Mouse (Mus musculus): ENCODE measurements around the gene Arr3. TPM values are rescaled to one million over a fixed set of nuclear protein-coding genes. Genes with fewer than 3 reads are reported as not detected.

Gene Arr3
- total RNA-seq, 2 experiments from 2014 or later, result not detected

Other genes starting within 250 kb of the Arr3 start
- gene Otud6a, start 176.5 kb upstream of the Arr3 start, total RNA-seq (2015; ENCODE audit: low replicate concordance), result not detected in 2 replicates
- not detected in 2 replicates for gene Otud6a, start 176.5 kb upstream of the Arr3 start, total RNA-seq (2017; ENCODE audit: low replicate concordance)
- not detected in 2 replicates for gene Awat2, start 162.8 kb upstream of the Arr3 start, total RNA-seq (2015; ENCODE audit: low replicate concordance)
- not detected in 2 replicates for gene Awat2, start 162.8 kb upstream of the Arr3 start, total RNA-seq (2017; ENCODE audit: low replicate concordance)
- 16.6 and 23.5 TPM in 2 replicates for gene Igbp1, start 111.2 kb upstream of the Arr3 start, total RNA-seq (2015; ENCODE audit: low replicate concordance)
- 9.7 and 19.5 TPM in 2 replicates for gene Igbp1, start 111.2 kb upstream of the Arr3 start, total RNA-seq (2017; ENCODE audit: low replicate concordance)
- gene Dgat2l6, start 80.7 kb upstream of the Arr3 start, total RNA-seq (2015; ENCODE audit: low replicate concordance), result 0.84 TPM in 1 of 2 replicates, not detected in the other
- gene Dgat2l6, start 80.7 kb upstream of the Arr3 start, total RNA-seq (2017; ENCODE audit: low replicate concordance), result not detected in 2 replicates
- not detected in 2 replicates for gene Awat1, start 33.2 kb upstream of the Arr3 start, total RNA-seq (2015; ENCODE audit: low replicate concordance)
- gene Awat1, start 33.2 kb upstream of the Arr3 start, total RNA-seq (2017; ENCODE audit: low replicate concordance), result 0.64 TPM in 1 of 2 replicates, not detected in the other
- not detected in 2 replicates for gene P2ry4, start 10.6 kb upstream of the Arr3 start, total RNA-seq (2015; ENCODE audit: low replicate concordance)
- gene P2ry4, start 10.6 kb upstream of the Arr3 start, total RNA-seq (2017; ENCODE audit: low replicate concordance), result not detected in 2 replicates
- 137 and 151 TPM in 2 replicates for gene Kif4, start 20.2 kb downstream of the Arr3 start, total RNA-seq (2015; ENCODE audit: low replicate concordance)
- gene Kif4, start 20.2 kb downstream of the Arr3 start, total RNA-seq (2017; ENCODE audit: low replicate concordance), result 205 and 247 TPM in 2 replicates
- gene Pdzd11, start 21.1 kb downstream of the Arr3 start, total RNA-seq (2015; ENCODE audit: low replicate concordance), result 84.3 and 91.5 TPM in 2 replicates
- 49.3 and 52.7 TPM in 2 replicates for gene Pdzd11, start 21.1 kb downstream of the Arr3 start, total RNA-seq (2017; ENCODE audit: low replicate concordance)
- 1.3 and 9.7 TPM in 2 replicates for gene Gdpd2, start 124.4 kb downstream of the Arr3 start, total RNA-seq (2015; ENCODE audit: low replicate concordance)
- 6.9 and 18.0 TPM in 2 replicates for gene Gdpd2, start 124.4 kb downstream of the Arr3 start, total RNA-seq (2017; ENCODE audit: low replicate concordance)
- 0.72 TPM in 1 of 2 replicates, not detected in the other for gene Dlg3, start 162.2 kb downstream of the Arr3 start, total RNA-seq (2015; ENCODE audit: low replicate concordance)
- gene Dlg3, start 162.2 kb downstream of the Arr3 start, total RNA-seq (2017; ENCODE audit: low replicate concordance), result 0.45 and 0.77 TPM in 2 replicates

All from erythroid progenitor cell, adult 5-6 weeks (primary cell).